Mouse (Mus musculus) kidney, adult 2 months (tissue): ENCODE measurements around the gene Tap2.
"Not testable (repeated sequence)": the region's sequence is repeated elsewhere in the genome, so short reads cannot be mapped to it uniquely, and the experiment has no call there.

Experiments used
- CTCF ChIP-seq: fragments of 200-500 bp; conservative IDR thresholded peaks from 2 replicates; pipeline ENCODE4 v1.5.1; 2011; ENCODE audit warnings: low read depth, mild to moderate bottlenecking, control low read depth, low read length, moderate library complexity, mixed read lengths; ENCODE audit not compliant: insufficient read depth, insufficient read length
- POLR2A ChIP-seq: fragments of 200-500 bp; IDR thresholded peaks from one replicate; pipeline ENCODE4 v1.6.1; 2011; ENCODE audit warnings: low read depth, low read length, control low read depth

- TF ChIP-seq CTCF, POLR2A: not testable (repeated sequence)
Observed at GRCm38 (mm10) chr17:34230971-34231370, 27.6 kb downstream of the Tap2 start.
